Mouse (Mus musculus) MEL (cell line): ENCODE results near the gene Ptpru. TPM values are rescaled to one million over a fixed set of nuclear protein-coding genes. Genes with fewer than 3 reads are reported as not detected.

Experiments
- DNase-seq: peaks from one replicate; pipeline ENCODE4 v3.0.0; 2011; ENCODE audit warnings: low read depth, low spot score
- H3K27ac ChIP-seq: 2 replicates; pipeline ENCODE4 v1.5.1; 2012; ENCODE audit warnings: low read depth, mild to moderate bottlenecking, control low read depth, low read length, moderate library complexity; ENCODE audit not compliant: control insufficient read depth
- H3K27me3 ChIP-seq, 2 experiments: fragments of 150-350 bp in 1 of 2; sonication (generic) in 1 of 2; 2 replicates each; pipeline ENCODE4 v1.6.1; 2012; ENCODE audit warnings: low read length in 2 of 2, mild to moderate bottlenecking in 2 of 2, improper control_type of control experiment in 1 of 2, moderate library complexity in 1 of 2; ENCODE audit not compliant: insufficient read depth in 2 of 2, control insufficient read depth in 1 of 2
- H3K36me3 ChIP-seq, 2 experiments: 2 replicates each; pipeline ENCODE4 v1.6.1; 2012 to 2014; ENCODE audit warnings: low read length in 2 of 2, improper control_type of control experiment in 1 of 2, inconsistent platforms in 1 of 2, mild to moderate bottlenecking in 1 of 2; ENCODE audit not compliant: insufficient read depth in 2 of 2, control insufficient read depth in 1 of 2
- H3K4me1 ChIP-seq, 2 experiments: fragments of 150-350 bp in 1 of 2; sonication (generic) in 1 of 2; 2 replicates each; pipeline ENCODE4 v1.6.1; 2012; ENCODE audit warnings: low read length in 2 of 2, improper control_type of control experiment in 1 of 2, mild to moderate bottlenecking in 1 of 2; ENCODE audit not compliant: insufficient read depth in 2 of 2, control insufficient read depth in 1 of 2
- H3K4me3 ChIP-seq, 2 experiments: fragments of 150-350 bp in 1 of 2; sonication (generic) in 1 of 2; 2 replicates each; pipeline ENCODE4 v1.5.1; 2012; ENCODE audit warnings: low read depth in 2 of 2, low read length in 2 of 2, mild to moderate bottlenecking in 2 of 2, moderate library complexity in 2 of 2, control low read depth in 1 of 2, improper control_type of control experiment in 1 of 2; ENCODE audit not compliant: control insufficient read depth in 1 of 2, insufficient read depth in 1 of 2
- H3K79me2 ChIP-seq: 2 replicates; pipeline ENCODE4 v1.6.1; 2012; ENCODE audit warnings: mild to moderate bottlenecking, low read length, moderate library complexity; ENCODE audit not compliant: control insufficient read depth, poor library complexity, insufficient read depth
- H3K9ac ChIP-seq: 2 replicates; pipeline ENCODE4 v1.6.1; 2012; ENCODE audit warnings: low read depth, mild to moderate bottlenecking, control low read depth, low read length, moderate library complexity; ENCODE audit not compliant: control insufficient read depth, poor library complexity, severe bottlenecking
- H3K9me3 ChIP-seq: fragments of 150-350 bp; sonication (generic); replicated peaks from 2 replicates; pipeline ENCODE4 v1.6.1; 2012; ENCODE audit warnings: mild to moderate bottlenecking, low read length, improper control_type of control experiment, moderate library complexity; ENCODE audit not compliant: insufficient read depth
- CHD1 ChIP-seq: IDR thresholded peaks from 2 replicates; pipeline ENCODE4 v1.6.1; 2012; ENCODE audit warnings: low read depth, mild to moderate bottlenecking, inconsistent platforms, low read length, improper control_type of control experiment
- CTCF ChIP-seq, 3 experiments: IDR thresholded peaks in 2 of 3; conservative IDR thresholded peaks in 1 of 3; 2 replicates each; pipeline ENCODE4 v1.5.1; 2011 to 2012; ENCODE audit warnings: low read length in 3 of 3, low read depth in 2 of 3, mild to moderate bottlenecking in 2 of 3, improper control_type of control experiment in 1 of 3, inconsistent platforms in 1 of 3, mixed read lengths in 1 of 3, moderate library complexity in 1 of 3; ENCODE audit not compliant: control insufficient read depth in 1 of 3, insufficient read depth in 1 of 3, poor library complexity in 1 of 3, severe bottlenecking in 1 of 3
- E2F4 ChIP-seq: IDR thresholded peaks from 2 replicates; pipeline ENCODE4 v1.6.1; 2011; ENCODE audit warnings: low read depth, low read length, improper control_type of control experiment, borderline replicate concordance
- ETS1 ChIP-seq: IDR thresholded peaks from 2 replicates; pipeline ENCODE4 v1.6.1; 2012; ENCODE audit warnings: low read depth, mild to moderate bottlenecking, inconsistent platforms, low read length, improper control_type of control experiment, moderate library complexity
- GABPA ChIP-seq: IDR thresholded peaks from 2 replicates; pipeline ENCODE4 v1.6.1; 2012; ENCODE audit warnings: low read depth, mild to moderate bottlenecking, inconsistent platforms, low read length, improper control_type of control experiment, moderate library complexity
- GATA1 ChIP-seq: IDR thresholded peaks from 2 replicates; pipeline ENCODE4 v1.6.1; 2011; ENCODE audit warnings: low read depth, low read length, improper control_type of control experiment
- HCFC1 ChIP-seq: IDR thresholded peaks from 2 replicates; pipeline ENCODE4 v1.6.1; 2012; ENCODE audit warnings: low read depth, mild to moderate bottlenecking, inconsistent platforms, low read length, improper control_type of control experiment, moderate library complexity
- MAX ChIP-seq: IDR thresholded peaks from 2 replicates; pipeline ENCODE4 v1.6.1; 2011; ENCODE audit warnings: low read length, improper control_type of control experiment
- MAZ ChIP-seq: IDR thresholded peaks from 2 replicates; pipeline ENCODE4 v1.6.1; 2012; ENCODE audit warnings: low read depth, mild to moderate bottlenecking, inconsistent platforms, low read length, improper control_type of control experiment
- MEF2A ChIP-seq: IDR thresholded peaks from 2 replicates; pipeline ENCODE4 v1.6.1; 2014; ENCODE audit warnings: low read depth, mild to moderate bottlenecking, inconsistent platforms, low read length, improper control_type of control experiment; ENCODE audit not compliant: poor library complexity, insufficient replicate concordance, severe bottlenecking; ENCODE audit errors: extremely low read depth
- MXI1 ChIP-seq: IDR thresholded peaks from 2 replicates; pipeline ENCODE4 v1.6.1; 2011; ENCODE audit warnings: mild to moderate bottlenecking, low read depth, low read length, improper control_type of control experiment
- MYB ChIP-seq: IDR thresholded peaks from 2 replicates; pipeline ENCODE4 v1.6.1; 2011; ENCODE audit warnings: mild to moderate bottlenecking, low read depth, low read length, improper control_type of control experiment
- MYC ChIP-seq: IDR thresholded peaks from 2 replicates; pipeline ENCODE4 v1.6.1; 2011; ENCODE audit warnings: low read depth, mild to moderate bottlenecking, low read length, improper control_type of control experiment, moderate library complexity
- NELFE ChIP-seq: IDR thresholded peaks from 2 replicates; pipeline ENCODE4 v1.6.1; 2011; ENCODE audit warnings: low read depth, low read length, improper control_type of control experiment
- POLR2AphosphoS2 ChIP-seq: IDR thresholded peaks from 2 replicates; pipeline ENCODE4 v1.6.1; 2011; ENCODE audit warnings: low read length, improper control_type of control experiment
- POLR2AphosphoS5 ChIP-seq: IDR thresholded peaks from 2 replicates; pipeline ENCODE4 v1.6.1; 2012; ENCODE audit warnings: low read depth, borderline replicate concordance, mild to moderate bottlenecking, inconsistent platforms, low read length, moderate library complexity, mixed read lengths
- RAD21 ChIP-seq: IDR thresholded peaks from 2 replicates; pipeline ENCODE4 v1.6.1; 2011; ENCODE audit warnings: mild to moderate bottlenecking, low read depth, low read length, improper control_type of control experiment
- RCOR1 ChIP-seq: IDR thresholded peaks from 2 replicates; pipeline ENCODE4 v1.6.1; 2012; ENCODE audit warnings: low read depth, mild to moderate bottlenecking, inconsistent platforms, low read length, improper control_type of control experiment
- SIN3A ChIP-seq: IDR thresholded peaks from 2 replicates; pipeline ENCODE4 v1.6.1; 2012; ENCODE audit warnings: low read length, improper control_type of control experiment, inconsistent platforms
- SMC3 ChIP-seq: IDR thresholded peaks from 2 replicates; pipeline ENCODE4 v1.6.1; 2011; ENCODE audit warnings: low read depth, low read length, improper control_type of control experiment
- TAL1 ChIP-seq: IDR thresholded peaks from 2 replicates; pipeline ENCODE4 v1.6.1; 2012; ENCODE audit warnings: mild to moderate bottlenecking, inconsistent platforms, low read length, moderate library complexity, mixed read lengths
- TBP ChIP-seq: IDR thresholded peaks from 2 replicates; pipeline ENCODE4 v1.8.0; 2011; ENCODE audit warnings: low read depth, low read length, improper control_type of control experiment
- UBTF ChIP-seq: IDR thresholded peaks from 2 replicates; pipeline ENCODE4 v1.6.1; 2012; ENCODE audit warnings: low read depth, mild to moderate bottlenecking, inconsistent platforms, low read length, improper control_type of control experiment, moderate library complexity, borderline replicate concordance; ENCODE audit not compliant: insufficient read depth
- USF1 ChIP-seq: IDR thresholded peaks from 2 replicates; pipeline ENCODE4 v1.6.1; 2014; ENCODE audit warnings: low read depth, mild to moderate bottlenecking, inconsistent platforms, low read length, improper control_type of control experiment, moderate library complexity
- USF2 ChIP-seq, 2 experiments: IDR thresholded peaks; 2 replicates each; pipeline ENCODE4 v1.6.1; 2011 to 2012; ENCODE audit warnings: improper control_type of control experiment in 2 of 2, low read length in 2 of 2, borderline replicate concordance in 1 of 2, inconsistent platforms in 1 of 2, low read depth in 1 of 2, mild to moderate bottlenecking in 1 of 2; ENCODE audit not compliant: insufficient read depth in 1 of 2
- ZKSCAN1 ChIP-seq: IDR thresholded peaks from 2 replicates; pipeline ENCODE4 v1.6.1; 2012; ENCODE audit warnings: low read depth, mild to moderate bottlenecking, inconsistent platforms, low read length, improper control_type of control experiment, moderate library complexity
- ZMIZ1 ChIP-seq: IDR thresholded peaks from 2 replicates; pipeline ENCODE4 v1.6.1; 2012; ENCODE audit warnings: low read depth, mild to moderate bottlenecking, inconsistent platforms, low read length, improper control_type of control experiment, moderate library complexity
- ZNF384 ChIP-seq: IDR thresholded peaks from 2 replicates; pipeline ENCODE4 v1.6.1; 2012; ENCODE audit warnings: low read depth, mild to moderate bottlenecking, inconsistent platforms, low read length, improper control_type of control experiment
- polyA plus RNA-seq, 2 experiments: library from polyadenylated mRNA; stranded (reverse) in 1 of 2; unstranded in 1 of 2; fragments of >175 nt in 1 of 2; fragments of >200 nt in 1 of 2; gene quantifications; 2 replicates each; pipeline versions ENCODE4 v1.2.1 to v1.2.4; 2012; ENCODE audit warnings: low replicate concordance in 2 of 2, low read depth in 1 of 2; ENCODE audit not compliant: insufficient read length in 2 of 2, insufficient read depth in 1 of 2, missing spikeins in 1 of 2
- total RNA-seq: library from RNA; depleted of rRNA; stranded (reverse); fragments of 300-350 nt; gene quantifications from 2 replicates; pipeline ENCODE4 v1.2.3, GENCODE M21; 2012

Gene Ptpru
- total and polyA plus RNA-seq, 3 experiments = 3.4 to 6.8 TPM; not detected in 1

- Histone ChIP-seq H3K27ac (no peak overlapping the region), H3K36me3 (no peaks in the 10 kb centered on the region), H3K27me3 (no peaks in the 10 kb centered on the region), H3K4me3 (no peak overlapping the region), H3K79me2 (no peaks in the 10 kb centered on the region), H3K9ac (no peak overlapping the region)
- no peak for TF ChIP-seq RAD21
- no peak for TF ChIP-seq GATA1
- no peak for TF ChIP-seq ETS1
- no peak for TF ChIP-seq POLR2AphosphoS5
- TF ChIP-seq TAL1 = no peak
- no peak for TF ChIP-seq GABPA
- no peak for TF ChIP-seq TBP
- no peak for TF ChIP-seq UBTF
- TF ChIP-seq E2F4 = no peak
- no peak for TF ChIP-seq MAX
- TF ChIP-seq RCOR1 = no peak
- TF ChIP-seq MXI1 = no peak
- no peak for TF ChIP-seq MAZ
- no peak for TF ChIP-seq SIN3A
- no peak for TF ChIP-seq MEF2A
- TF ChIP-seq, all 39 proteins: peak for 0
- no peaks in the 10 kb centered on the region for H3K4me1 ChIP-seq
- H3K9me3 ChIP-seq = no peaks in the 10 kb centered on the region
- DNase-seq = no peak
Observed at GRCm38 (mm10) chr4:131778616-131779275, 59.3 kb downstream of the Ptpru start.

GRCm38 (mm10) chr4:131771384-131771783 lies 66.7 kb downstream of the Ptpru start:
- Histone ChIP-seq H3K9me3 (no peaks in the 10 kb centered on the region), H3K9ac (no peak overlapping the region), H3K4me1 (no peaks in the 10 kb centered on the region), H3K27me3 (no peaks in the 10 kb centered on the region), H3K36me3 (no peaks in the 10 kb centered on the region), H3K4me3 (no peak overlapping the region), H3K27ac (no peak overlapping the region), H3K79me2 (no peaks in the 10 kb centered on the region)
- no peak for TF ChIP-seq HCFC1
- no peak for TF ChIP-seq CHD1
- TF ChIP-seq GATA1 = no peak
- TF ChIP-seq NELFE = no peak
- TF ChIP-seq USF2 (IDR thresholded peaks at IDR 0.05; ENCODE audit: borderline replicate concordance in 1 of 2, insufficient read depth in 1 of 2, low read depth in 1 of 2, low read length in 2 of 2) = no peak
- TF ChIP-seq SMC3 = no peak
- TF ChIP-seq USF1 = no peak
- no peak for TF ChIP-seq ZKSCAN1
- TF ChIP-seq RCOR1 = no peak
- TF ChIP-seq GABPA = no peak
- TF ChIP-seq MEF2A = no peak
- no peak for TF ChIP-seq MYB
- no peak for TF ChIP-seq ETS1
- no peak for TF ChIP-seq ZNF384
- TF ChIP-seq ZMIZ1 = no peak
- no peak for TF ChIP-seq POLR2AphosphoS2
- TF ChIP-seq UBTF = no peak
- TF ChIP-seq MYC = no peak
- no peak for TF ChIP-seq CTCF (IDR thresholded peaks at IDR 0.05 in 2 of 3, conservative IDR thresholded peaks at IDR 0.05 in 1 of 3; ENCODE audit: control insufficient read depth in 1 of 3, insufficient read depth in 1 of 3, low read depth in 2 of 3, low read length in 3 of 3, poor library complexity in 1 of 3, severe bottlenecking in 1 of 3)
- no peak for DNase-seq
